ENCODE assay signal across 8 mouse cellular contexts in genomic region chr13:70636706-70637105, GRCm38 (mm10). TPM values are rescaled to one million over a fixed set of nuclear protein-coding genes. Genes with fewer than 3 reads are reported as not detected.
DNase-seq lines count a peak whose midpoint lies in the region; ATAC-seq lines count a peak whose summit lies in the region.

No protein-coding gene starts in this region.

- peak overlapping the region; percentile 90 for H3K9ac ChIP-seq in forebrain, embryonic 11.5 days (ENCODE audit: low read length)
- peak overlapping the region; percentile 86 for H3K9ac ChIP-seq in liver, embryonic 13.5 days

- peak; percentile 35 for DNase-seq in 3T3-L1 (ENCODE audit: low read depth, low spot score)
- peak; percentile 45 for DNase-seq in forebrain, embryonic 11.5 days (ENCODE audit: low spot score)
- DNase-seq in liver, embryonic 13.5 days, result no peak
- no peak for DNase-seq in adrenal gland, adult 8-10 months
- no peak for DNase-seq in left cerebral cortex, adult 9 months (ENCODE audit: low spot score in 2 of 2)

- H3K4me1 ChIP-seq in erythroblast, embryonic 14.5 days (ENCODE audit: control insufficient read depth), result peaks cover 44% of the 10 kb centered on the region
- no peaks in the 10 kb centered on the region; the same call in none of the 2 replicates for H3K4me1 ChIP-seq in forebrain, embryonic 11.5 days (replicated peaks; ENCODE audit: control insufficient read depth, insufficient read depth, low read length)
- peaks cover 42% of the 10 kb centered on the region for H3K4me1 ChIP-seq in liver, embryonic 13.5 days (replicated peaks)

- H3K27ac ChIP-seq in forebrain, embryonic 11.5 days (ENCODE audit: low read depth, low read length), result no peak overlapping the region
- H3K27ac ChIP-seq in liver, embryonic 13.5 days, result no peak overlapping the region

- H3K4me2 ChIP-seq in forebrain, embryonic 11.5 days (ENCODE audit: low read depth, low read length, severe bottlenecking), result peak overlapping the region; percentile 67
- H3K4me2 ChIP-seq in liver, embryonic 13.5 days, result peak overlapping the region; percentile 83

- H3K36me3 ChIP-seq in erythroblast, embryonic 14.5 days (ENCODE audit: control insufficient read depth), result no peaks in the 10 kb centered on the region
- no peaks in the 10 kb centered on the region for H3K36me3 ChIP-seq in forebrain, embryonic 11.5 days (ENCODE audit: control insufficient read depth, insufficient read depth, low read length)
- no peaks in the 10 kb centered on the region for H3K36me3 ChIP-seq in liver, embryonic 13.5 days

- no peaks in the 10 kb centered on the region for H3K9me3 ChIP-seq in erythroblast, embryonic 14.5 days (ENCODE audit: control insufficient read depth, low read length)
- no peaks in the 10 kb centered on the region for H3K9me3 ChIP-seq in forebrain, embryonic 11.5 days (ENCODE audit: control insufficient read depth, low read length)
- H3K9me3 ChIP-seq in liver, embryonic 13.5 days (replicated peaks), result no peaks in the 10 kb centered on the region

- no peak for ATAC-seq in erythroblast, adult 5-6 weeks (replicated peaks; ENCODE audit: low FRiP score, poor library complexity, severe bottlenecking)
- ATAC-seq in forebrain, embryonic 11.5 days (replicated peaks; ENCODE audit: low FRiP score), result no peak
- no peak for ATAC-seq in liver, embryonic 13.5 days (ENCODE audit: low read depth)
- no peak for ATAC-seq in erythroid progenitor cell, adult 5-6 weeks (replicated peaks; ENCODE audit: low FRiP score, poor library complexity, severe bottlenecking)

- H3K4me3 ChIP-seq in erythroblast, embryonic 14.5 days (replicated peaks), result peak overlapping the region; percentile 87
- H3K4me3 ChIP-seq in forebrain, embryonic 11.5 days (ENCODE audit: low read depth, low read length), result peak overlapping the region; percentile 87
- H3K4me3 ChIP-seq in liver, embryonic 13.5 days (replicated peaks), result peak overlapping the region; percentile 82

- WGBS in forebrain, embryonic 11.5 days, result 34% methylated on average over 10 of the region's 10 CpGs
- WGBS in liver, embryonic 13.5 days (ENCODE audit: insufficient replicate concordance), result 12% methylated on average over 10 of the region's 10 CpGs

- no peaks in the 10 kb centered on the region for H3K27me3 ChIP-seq in erythroblast, embryonic 14.5 days (ENCODE audit: control insufficient read depth)
- no peaks in the 10 kb centered on the region for H3K27me3 ChIP-seq in forebrain, embryonic 11.5 days (ENCODE audit: control insufficient read depth, insufficient read depth, low read length)
- no peaks in the 10 kb centered on the region for H3K27me3 ChIP-seq in liver, embryonic 13.5 days

RNA-seq across cellular contexts. Expression of gene Ice1, which starts 0.7 kb away (rescaled TPM):
- polyA plus RNA-seq in erythroblast, embryonic 14.5 days (2012), result 0.11 and 0.30 TPM in 2 replicates
- 4.2 and 13.4 TPM in 2 replicates for total RNA-seq in erythroblast, adult 5-6 weeks (2015; ENCODE audit: low replicate concordance)
- 4.6 and 6.0 TPM in 2 replicates for total RNA-seq in erythroblast, adult 5-6 weeks (2017; ENCODE audit: low replicate concordance)
- 33.2 and 34.9 TPM in 2 replicates for polyA plus RNA-seq in forebrain, embryonic 11.5 days (2014; fragmentation: Nextera tagmentation; extraction: Ambion mirVana)
- 4.9 and 5.4 TPM in 2 replicates for polyA plus RNA-seq in liver, embryonic 13.5 days (2015; fragmentation: Nextera tagmentation; extraction: Ambion mirVana)
- total RNA-seq in adrenal gland, adult 8-10 months (2022), result 10 to 100 TPM; 28.2 to 42.2 (median 34.3) TPM
- total RNA-seq in erythroid progenitor cell, adult 5-6 weeks (2015; ENCODE audit: low replicate concordance), result 8.4 and 14.4 TPM in 2 replicates
- total RNA-seq in erythroid progenitor cell, adult 5-6 weeks (2017; ENCODE audit: low replicate concordance), result 2.8 and 4.4 TPM in 2 replicates

Comparison
In these comparisons a context has a peak if more than half of its experiments do, and no peak if none do; other contexts are left out.
1. DNase-seq: peak in 3T3-L1 (single experiment) and forebrain, embryonic 11.5 days (single experiment); none in liver, embryonic 13.5 days (single experiment), adrenal gland, adult 8-10 months (single experiment) and left cerebral cortex, adult 9 months (0 of 2).
2. Peak in every context shown above with its lines, with median percentiles within 50 percentile points of each other: H3K4me3 ChIP-seq.